Mouse (Mus musculus) forebrain, embryonic 16.5 days (tissue): ENCODE results near the gene Ninj2. TPM values are rescaled to one million over a fixed set of nuclear protein-coding genes. Genes with fewer than 3 reads are reported as not detected.

Source experiments
- ATAC-seq: fragments of 200-750 bp; cut with Nextera tagmentation; 2 replicates; pipeline ENCODE4 v1.8.0; 2017; ENCODE audit warnings: mild to moderate bottlenecking, moderate library complexity
- H3K27ac ChIP-seq: fragments of 300-500 bp; sonication (generic); 2 replicates; pipeline ENCODE4 v1.5.1; 2014; ENCODE audit warnings: low read length, control low read depth
- H3K27me3 ChIP-seq: fragments of 300-500 bp; sonication (generic); replicated peaks from 2 replicates; pipeline ENCODE4 v1.6.1; 2014; ENCODE audit warnings: low read length; ENCODE audit not compliant: control insufficient read depth, insufficient read depth
- H3K36me3 ChIP-seq: fragments of 300-500 bp; sonication (generic); 2 replicates; pipeline ENCODE4 v1.6.1; 2014; ENCODE audit not compliant: control insufficient read depth, insufficient read depth
- H3K4me1 ChIP-seq: fragments of 300-500 bp; sonication (generic); replicated peaks from 2 replicates; pipeline ENCODE4 v1.6.1; 2014; ENCODE audit warnings: low read length; ENCODE audit not compliant: control insufficient read depth, insufficient read depth
- H3K4me2 ChIP-seq: fragments of 300-500 bp; sonication (generic); 2 replicates; pipeline ENCODE4 v1.6.1; 2014; ENCODE audit warnings: mild to moderate bottlenecking, low read length, control low read depth
- H3K4me3 ChIP-seq: fragments of 300-500 bp; sonication (generic); replicated peaks from 2 replicates; pipeline ENCODE4 v1.5.1; 2014; ENCODE audit warnings: mild to moderate bottlenecking, low read length, control low read depth
- H3K9ac ChIP-seq: fragments of 300-500 bp; sonication (generic); replicated peaks from 2 replicates; pipeline ENCODE4 v1.6.1; 2014; ENCODE audit warnings: low read depth, low read length, control low read depth
- H3K9me3 ChIP-seq: fragments of 300-500 bp; sonication (generic); 2 replicates; pipeline ENCODE4 v1.6.1; 2016; ENCODE audit warnings: low read length; ENCODE audit not compliant: control insufficient read depth
- WGBS: fragments of 180-500 bp; shearing (Covaris S2); extraction: QIAGEN DNeasy Blood & Tissue Kit; methylation state at CpG from one replicate; pipeline ENCODE4 v1.1.7; 2014; 5-methylcytosine and 5-hydroxymethylcytosine counted together
- polyA plus RNA-seq: library from polyadenylated mRNA; unstranded; fragments of >200 nt; fragmentation: Nextera tagmentation; extraction: Ambion mirVana; gene quantifications from 2 replicates; pipeline ENCODE4 v1.2.1, GENCODE M21; 2015

Gene Ninj2
- polyA plus RNA-seq, 1 experiment from 2014 or later = not detected

GRCm38 (mm10) chr6:120072630-120073029 lies 20.5 kb upstream of the Ninj2 start:
- Histone ChIP-seq H3K4me1 (no peaks in the 10 kb centered on the region), H3K4me3 (no peak overlapping the region), H3K36me3 (no peaks in the 10 kb centered on the region), H3K27me3 (no peaks in the 10 kb centered on the region), H3K9me3 (no peaks in the 10 kb centered on the region), H3K27ac (no peak overlapping the region), H3K9ac (no peak overlapping the region), H3K4me2 (no peak overlapping the region)
- WGBS = 89% methylated on average over 2 of the region's 2 CpGs
- no peak for ATAC-seq

GRCm38 (mm10) chr6:120076619-120077450 lies 16.3 kb upstream of the Ninj2 start:
- no peaks in the 10 kb centered on the region for H3K27me3 ChIP-seq
- no peaks in the 10 kb centered on the region for H3K36me3 ChIP-seq
- H3K4me3 ChIP-seq = no peak overlapping the region
- no peak overlapping the region for H3K4me2 ChIP-seq
- H3K9ac ChIP-seq = no peak overlapping the region
- 88% methylated on average over 6 of the region's 6 CpGs for WGBS
- ATAC-seq = no peak
- H3K27ac ChIP-seq = no peak overlapping the region
- no peaks in the 10 kb centered on the region for H3K9me3 ChIP-seq
- no peaks in the 10 kb centered on the region for H3K4me1 ChIP-seq

GRCm38 (mm10) chr6:120079547-120079946 lies 13.6 kb upstream of the Ninj2 start:
- H3K4me3 ChIP-seq = no peak overlapping the region
- no peaks in the 10 kb centered on the region for H3K9me3 ChIP-seq
- H3K36me3 ChIP-seq = no peaks in the 10 kb centered on the region
- no peak overlapping the region for H3K9ac ChIP-seq
- no peaks in the 10 kb centered on the region for H3K4me1 ChIP-seq
- 91% methylated on average over 10 of the region's 10 CpGs for WGBS
- H3K27me3 ChIP-seq = no peaks in the 10 kb centered on the region
- no peak for ATAC-seq
- H3K4me2 ChIP-seq = no peak overlapping the region
- H3K27ac ChIP-seq = no peak overlapping the region

GRCm38 (mm10) chr6:120081516-120081915 lies 11.6 kb upstream of the Ninj2 start:
- H3K9ac ChIP-seq = no peak overlapping the region

GRCm38 (mm10) chr6:120082251-120082950 lies 10.7 kb upstream of the Ninj2 start:
- no peak overlapping the region for H3K9ac ChIP-seq
- 92% methylated on average over 6 of the region's 6 CpGs for WGBS
- H3K27ac ChIP-seq = no peak overlapping the region
- H3K4me2 ChIP-seq = no peak overlapping the region
- H3K36me3 ChIP-seq = no peaks in the 10 kb centered on the region
- no peak overlapping the region for H3K4me3 ChIP-seq
- H3K4me1 ChIP-seq = no peaks in the 10 kb centered on the region
- no peak for ATAC-seq
- no peaks in the 10 kb centered on the region for H3K27me3 ChIP-seq
- no peaks in the 10 kb centered on the region for H3K9me3 ChIP-seq

More at GRCm38 (mm10) chr6:120081516-120081915, 11.6 kb upstream of the Ninj2 start:
- Histone ChIP-seq H3K4me3 (no peak overlapping the region), H3K9me3 (no peaks in the 10 kb centered on the region), H3K27ac (no peak overlapping the region), H3K27me3 (no peaks in the 10 kb centered on the region), H3K36me3 (no peaks in the 10 kb centered on the region), H3K4me1 (no peaks in the 10 kb centered on the region), H3K4me2 (no peak overlapping the region)
- 88% methylated on average over 4 of the region's 4 CpGs for WGBS
- no peak for ATAC-seq

GRCm38 (mm10) chr6:120082951-120083411 lies 10.2 kb upstream of the Ninj2 start:
- no peak overlapping the region for H3K4me2 ChIP-seq

GRCm38 (mm10) chr6:120083442-120083841 lies 9.7 kb upstream of the Ninj2 start:
- Histone ChIP-seq H3K27me3 (no peaks in the 10 kb centered on the region), H3K4me3 (no peak overlapping the region), H3K27ac (no peak overlapping the region), H3K9me3 (no peaks in the 10 kb centered on the region), H3K4me1 (no peaks in the 10 kb centered on the region), H3K4me2 (no peak overlapping the region), H3K36me3 (no peaks in the 10 kb centered on the region), H3K9ac (no peak overlapping the region)
- ATAC-seq = no peak
- WGBS = 81% methylated on average over 6 of the region's 6 CpGs

More at GRCm38 (mm10) chr6:120082951-120083411, 10.2 kb upstream of the Ninj2 start:
- 92% methylated on average over 8 of the region's 8 CpGs for WGBS
- Histone ChIP-seq H3K27me3 (no peaks in the 10 kb centered on the region), H3K9me3 (no peaks in the 10 kb centered on the region), H3K36me3 (no peaks in the 10 kb centered on the region), H3K4me3 (no peak overlapping the region), H3K4me1 (no peaks in the 10 kb centered on the region), H3K9ac (no peak overlapping the region), H3K27ac (no peak overlapping the region)
- ATAC-seq = no peak

- H3K4me1 ChIP-seq = no peaks in the 10 kb centered on the region
- WGBS = 94% methylated on average over 2 of the region's 2 CpGs
- no peak overlapping the region for H3K27ac ChIP-seq
- H3K27me3 ChIP-seq = no peaks in the 10 kb centered on the region
- no peaks in the 10 kb centered on the region for H3K36me3 ChIP-seq
- no peaks in the 10 kb centered on the region for H3K9me3 ChIP-seq
- no peak overlapping the region for H3K4me2 ChIP-seq
- H3K4me3 ChIP-seq = no peak overlapping the region
- no peak overlapping the region for H3K9ac ChIP-seq
- no peak for ATAC-seq
These were observed 8.2 kb upstream of the Ninj2 start for GRCm38 (mm10) chr6:120084983-120085382.

- 88% methylated on average over 3 of the region's 3 CpGs for WGBS
- H3K27ac ChIP-seq = no peak overlapping the region
- H3K4me2 ChIP-seq = no peak overlapping the region
- H3K4me1 ChIP-seq = no peaks in the 10 kb centered on the region
- no peaks in the 10 kb centered on the region for H3K36me3 ChIP-seq
- no peaks in the 10 kb centered on the region for H3K9me3 ChIP-seq
- no peak for ATAC-seq
- no peaks in the 10 kb centered on the region for H3K27me3 ChIP-seq
- H3K9ac ChIP-seq = no peak overlapping the region
- H3K4me3 ChIP-seq = no peak overlapping the region
These were observed 7.3 kb upstream of the Ninj2 start for GRCm38 (mm10) chr6:120085832-120086231.
